Mouse (Mus musculus) small intestine, adult 2 months (tissue): ENCODE data around the gene Hspa2. TPM values are rescaled to one million over a fixed set of nuclear protein-coding genes. Genes with fewer than 3 reads are reported as not detected.

ENCODE experiments used
- H3K27ac ChIP-seq: fragments of 200-500 bp; 2 replicates; pipeline ENCODE4 v1.5.1; 2012; ENCODE audit warnings: low read depth, low read length, control low read depth, inconsistent platforms; ENCODE audit not compliant: insufficient read depth
- H3K27me3 ChIP-seq: fragments of 200-500 bp; 2 replicates; pipeline ENCODE4 v1.6.1; 2012; ENCODE audit warnings: mild to moderate bottlenecking, moderate library complexity, low read length, inconsistent platforms; ENCODE audit not compliant: control insufficient read depth, insufficient read depth
- H3K36me3 ChIP-seq: fragments of 200-500 bp; 2 replicates; pipeline ENCODE4 v1.6.1; 2012; ENCODE audit warnings: mild to moderate bottlenecking, low read length, control low read depth, inconsistent platforms; ENCODE audit not compliant: control insufficient read depth, insufficient read depth
- H3K4me1 ChIP-seq: fragments of 200-500 bp; 2 replicates; pipeline ENCODE4 v1.6.1; 2012; ENCODE audit warnings: low read length, inconsistent platforms, mixed read lengths; ENCODE audit not compliant: control insufficient read depth, insufficient read depth, insufficient read length
- H3K4me3 ChIP-seq: fragments of 200-500 bp; 2 replicates; pipeline ENCODE4 v1.5.1; 2012; ENCODE audit warnings: low read depth, mild to moderate bottlenecking, control low read depth, inconsistent platforms, low read length, moderate library complexity
- CTCF ChIP-seq: fragments of 200-500 bp; IDR thresholded peaks from 2 replicates; pipeline ENCODE4 v1.5.1; 2012; ENCODE audit warnings: low read depth, mild to moderate bottlenecking, control low read depth, inconsistent platforms, low read length, moderate library complexity, mixed read lengths; ENCODE audit not compliant: insufficient replicate concordance, insufficient read length; ENCODE audit errors: extremely low read depth
- POLR2A ChIP-seq: fragments of 200-500 bp; IDR thresholded peaks from 2 replicates; pipeline ENCODE4 v1.6.1; 2012; ENCODE audit warnings: low read depth, mild to moderate bottlenecking, control low read depth, inconsistent platforms, low read length, moderate library complexity
- WGBS: fragments of 180-500 bp; shearing (Covaris S2); methylation state at CpG from one replicate; pipeline ENCODE4 v1.1.7; 2018; 5-methylcytosine and 5-hydroxymethylcytosine counted together
- polyA plus RNA-seq: library from polyadenylated mRNA; depleted of rRNA; stranded (reverse); fragments of >200 nt; gene quantifications from 2 replicates; pipeline ENCODE4 v1.2.3, GENCODE M21; 2012; rRNA removed

The Hspa2 gene
- polyA plus RNA-seq: 3.7 and 8.9 TPM in 2 replicates

- WGBS: under 1% methylated on average over 54 of the region's 54 CpGs
- Histone ChIP-seq H3K27ac (peak within 1 kb of the TSS; percentile 80), H3K4me1 (peaks cover 16% of the 10 kb centered on the region), H3K4me3 (peak within 1 kb of the TSS; percentile 90), H3K36me3 (no peaks in the 10 kb centered on the region), H3K27me3 (peaks cover 20% of the 10 kb centered on the region)
- no peak for TF ChIP-seq CTCF
- peak; percentile 96 for TF ChIP-seq POLR2A
Measured at GRCm38 (mm10) chr12:76403886-76404537, at the start of gene Hspa2. Hspa2 (plus strand) TSS chr12:76404176.

- H3K27ac ChIP-seq: no peak overlapping the region
- no peaks in the 10 kb centered on the region for H3K27me3 ChIP-seq
- H3K36me3 ChIP-seq: no peaks in the 10 kb centered on the region
- no peak overlapping the region for H3K4me3 ChIP-seq
- H3K4me1 ChIP-seq: no peaks in the 10 kb centered on the region; the same call in 1 of the 2 replicates
- WGBS: 90% methylated on average over 1 of the region's 1 CpGs
- TF ChIP-seq CTCF (no peak), POLR2A (no peak)
Measured at GRCm38 (mm10) chr12:76360868-76361267, 43.1 kb upstream of the Hspa2 start.

GRCm38 (mm10) chr12:76361405-76362302 lies 42.3 kb upstream of the Hspa2 start:
- H3K27ac ChIP-seq: no peak overlapping the region
- no peak for TF ChIP-seq CTCF
- no peak for TF ChIP-seq POLR2A
- WGBS: 68% methylated on average over 9 of the region's 9 CpGs
- no peaks in the 10 kb centered on the region; the same call in 1 of the 2 replicates for H3K4me1 ChIP-seq
- H3K27me3 ChIP-seq: no peaks in the 10 kb centered on the region
- no peaks in the 10 kb centered on the region for H3K36me3 ChIP-seq
- H3K4me3 ChIP-seq: no peak overlapping the region

GRCm38 (mm10) chr12:76362303-76362676 lies 41.7 kb upstream of the Hspa2 start:
- Histone ChIP-seq H3K36me3 (no peaks in the 10 kb centered on the region), H3K27me3 (no peaks in the 10 kb centered on the region), H3K27ac (no peak overlapping the region), H3K4me1 (no peaks in the 10 kb centered on the region; the same call in 1 of the 2 replicates), H3K4me3 (no peak overlapping the region)
- no peak for TF ChIP-seq POLR2A
- no peak for TF ChIP-seq CTCF
- 61% methylated on average over 9 of the region's 9 CpGs for WGBS

GRCm38 (mm10) chr12:76366276-76366675 lies 37.7 kb upstream of the Hspa2 start:
- H3K4me1 ChIP-seq: peaks cover 2% of the 10 kb centered on the region; the same call in 1 of the 2 replicates
- H3K4me3 ChIP-seq: no peak overlapping the region
- TF ChIP-seq POLR2A: no peak
- TF ChIP-seq CTCF: no peak
- no peaks in the 10 kb centered on the region for H3K36me3 ChIP-seq
- no peak overlapping the region for H3K27ac ChIP-seq
- H3K27me3 ChIP-seq: no peaks in the 10 kb centered on the region
- WGBS: 87% methylated on average over 3 of the region's 3 CpGs

GRCm38 (mm10) chr12:76367096-76367995 lies 36.6 kb upstream of the Hspa2 start:
- Histone ChIP-seq H3K27ac (peak overlapping the region; percentile 21; the same call in 1 of the 2 replicates), H3K36me3 (no peaks in the 10 kb centered on the region), H3K4me3 (peak overlapping the region; percentile 38), H3K4me1 (peaks cover 2% of the 10 kb centered on the region; the same call in 1 of the 2 replicates), H3K27me3 (no peaks in the 10 kb centered on the region)
- WGBS: 56% methylated on average over 14 of the region's 14 CpGs
- TF ChIP-seq POLR2A (no peak), CTCF (no peak)
